Mouse (Mus musculus) layer of hippocampus, postnatal 36 days (tissue): ENCODE measurements at regions not wholly inside any gene's neighbourhood (a gene's known extent, or its start where the extent isn't known, plus 50 kb on each side); places are given as distances from the start of the nearest gene placed in this dataset.
A peak's percentile ranks its signal among the peaks of the same experiment; 100 is the strongest.

ENCODE experiments used
- DNase-seq, 2 experiments: peaks; one replicate each; pipeline ENCODE4 v3.0.0; 2022

- peak in 1 of 2 experiments; percentile 45 for DNase-seq
These were observed 133.8 kb upstream of the Med13l start for GRCm38 (mm10) chr5:118426673-118427072.

DNA sequence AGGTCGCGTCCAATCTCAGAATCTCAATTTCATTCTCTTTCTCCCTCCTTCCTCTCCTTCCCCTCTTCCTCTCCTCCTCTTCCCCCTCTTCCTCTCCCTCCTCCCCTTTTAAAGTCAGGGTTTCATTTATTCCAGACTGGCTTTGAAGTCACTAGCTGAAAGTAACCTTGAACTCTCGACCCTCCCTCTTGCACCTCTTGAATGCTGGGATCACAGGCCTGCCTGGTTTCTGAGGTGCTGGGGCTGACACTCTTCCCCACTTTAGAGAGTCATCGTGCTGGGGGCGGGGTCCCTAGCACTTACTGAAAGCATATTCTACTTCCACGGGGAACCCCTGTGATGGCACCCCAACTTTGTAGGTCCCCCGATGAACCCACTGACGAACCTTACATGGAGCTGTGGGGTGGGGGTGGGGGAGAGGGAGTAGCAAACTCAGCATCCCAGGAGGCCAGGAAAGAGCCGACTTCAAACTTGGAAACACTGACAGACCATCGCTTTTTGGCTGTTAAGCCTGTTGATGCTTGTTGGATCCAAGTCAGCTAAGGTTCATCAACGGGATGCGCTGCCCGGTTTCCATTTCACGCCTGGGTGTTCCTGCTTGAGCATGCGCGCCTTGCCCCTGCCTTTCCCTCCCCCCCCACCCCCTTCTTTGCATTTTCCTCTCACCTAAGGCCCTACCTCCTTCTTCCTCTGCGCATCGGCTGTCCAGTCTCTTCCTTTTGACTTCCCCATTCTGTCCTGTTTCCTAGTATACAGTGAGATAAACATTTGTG, 132.0 kb upstream of the Med13l start:
- DNase-seq: no peak

GRCm38 (mm10) chr5:118433599-118433998, 126.9 kb upstream of the Med13l start:
- DNase-seq: no peak

DNA sequence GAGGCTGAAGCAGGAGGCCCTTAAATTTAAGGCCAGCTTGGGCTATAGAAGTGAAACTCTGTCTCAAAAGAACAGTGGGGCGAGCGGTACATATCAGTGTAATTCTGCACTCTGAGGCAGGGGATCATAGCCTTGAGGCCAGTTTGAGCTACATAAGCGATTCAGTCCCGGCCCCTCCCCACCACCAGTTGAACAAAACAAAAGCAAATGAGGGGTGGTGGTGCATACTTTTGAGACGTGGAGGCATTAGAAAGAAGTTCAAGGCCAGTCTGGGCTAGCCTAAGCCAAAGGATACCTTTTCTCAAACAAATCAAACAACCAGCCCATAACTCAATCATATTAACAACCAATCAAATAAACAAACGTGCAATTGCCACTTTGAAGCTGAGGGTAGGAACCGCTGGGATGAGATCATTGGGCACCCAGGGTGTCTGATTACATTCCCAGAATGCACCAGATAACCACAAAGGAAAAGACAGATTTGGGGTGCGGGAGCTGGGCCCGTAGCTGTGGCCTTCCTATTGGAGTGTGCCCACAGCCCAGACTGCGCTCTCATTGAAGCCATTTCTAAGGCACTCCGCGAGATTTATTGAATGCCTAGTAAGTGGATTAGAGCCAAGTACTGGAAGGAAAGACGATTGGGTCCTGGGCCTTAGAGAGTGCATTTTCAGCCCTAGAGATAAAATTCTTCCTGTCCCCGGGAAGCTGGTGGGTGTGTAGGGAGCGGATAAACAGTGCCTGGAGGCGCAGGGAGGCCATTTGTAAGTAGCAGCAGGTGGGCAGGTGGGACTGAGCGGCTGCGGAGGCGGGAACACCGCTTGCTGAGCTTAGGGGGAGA, 125.5 kb upstream of the Med13l start:
- DNase-seq: no peak

- no peak for DNase-seq
These were observed 124.9 kb upstream of the Med13l start for GRCm38 (mm10) chr5:118435556-118435950.

GRCm38 (mm10) chr5:118436035-118436434, 124.4 kb upstream of the Med13l start:
- no peak for DNase-seq

DNA sequence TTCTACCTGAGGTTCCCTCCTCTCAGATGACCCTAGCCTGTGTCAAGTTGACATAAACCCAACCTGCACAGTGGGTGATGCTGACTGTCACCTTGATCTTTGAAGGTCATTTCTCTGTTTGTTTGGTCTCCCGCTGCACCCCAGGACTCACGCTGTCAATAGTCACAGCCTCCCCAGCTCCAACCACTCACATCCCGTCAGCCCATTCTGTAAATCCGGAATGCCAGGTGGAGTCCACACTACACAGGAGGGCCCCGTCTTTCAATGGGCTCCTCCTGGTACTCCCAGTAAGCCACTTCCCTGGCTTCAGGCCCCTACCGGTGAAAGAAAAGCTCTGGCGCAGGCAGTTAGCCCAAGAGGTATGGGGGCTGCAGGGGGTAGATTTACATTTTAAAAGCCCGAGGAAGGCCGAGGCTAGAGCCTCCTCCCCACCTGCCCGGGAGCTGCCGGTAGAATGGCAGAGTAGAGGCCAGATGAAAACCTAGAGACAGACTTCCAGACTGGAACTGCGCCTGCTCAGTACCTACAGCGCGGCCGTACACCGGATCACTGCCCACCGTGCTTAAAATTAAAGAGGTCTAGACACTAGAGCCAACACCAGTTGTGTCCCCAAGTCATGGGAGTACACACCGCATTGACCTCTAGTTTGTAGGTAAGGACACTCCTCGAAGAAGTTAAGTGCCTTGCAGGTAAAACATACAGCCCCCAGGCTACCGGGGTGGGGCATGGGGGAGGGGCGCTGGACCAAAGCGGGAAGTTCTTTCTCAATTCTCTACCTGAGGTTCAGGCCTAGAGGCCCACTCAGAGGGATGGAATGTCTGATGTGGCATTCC, 123.8 kb upstream of the Med13l start:
- DNase-seq: no peak

DNA sequence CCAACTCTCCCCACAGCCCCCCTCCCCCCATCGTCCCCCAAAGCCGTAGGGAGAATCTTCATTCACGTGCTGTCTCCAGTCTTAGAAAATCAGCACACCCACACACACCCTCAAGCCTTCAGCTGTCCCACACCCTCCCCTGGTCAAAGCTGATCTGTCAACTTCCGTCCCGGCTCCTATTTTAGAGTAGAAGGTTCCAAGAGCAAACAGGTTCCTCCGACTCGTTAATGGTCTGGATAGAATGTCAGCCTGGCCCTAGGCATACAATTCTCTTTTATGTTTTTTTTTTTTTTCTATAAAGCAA, 123.2 kb upstream of the Med13l start:
- DNase-seq: no peak

- no peak for DNase-seq
These were observed 122.5 kb upstream of the Med13l start for GRCm38 (mm10) chr5:118438016-118438415.

DNA sequence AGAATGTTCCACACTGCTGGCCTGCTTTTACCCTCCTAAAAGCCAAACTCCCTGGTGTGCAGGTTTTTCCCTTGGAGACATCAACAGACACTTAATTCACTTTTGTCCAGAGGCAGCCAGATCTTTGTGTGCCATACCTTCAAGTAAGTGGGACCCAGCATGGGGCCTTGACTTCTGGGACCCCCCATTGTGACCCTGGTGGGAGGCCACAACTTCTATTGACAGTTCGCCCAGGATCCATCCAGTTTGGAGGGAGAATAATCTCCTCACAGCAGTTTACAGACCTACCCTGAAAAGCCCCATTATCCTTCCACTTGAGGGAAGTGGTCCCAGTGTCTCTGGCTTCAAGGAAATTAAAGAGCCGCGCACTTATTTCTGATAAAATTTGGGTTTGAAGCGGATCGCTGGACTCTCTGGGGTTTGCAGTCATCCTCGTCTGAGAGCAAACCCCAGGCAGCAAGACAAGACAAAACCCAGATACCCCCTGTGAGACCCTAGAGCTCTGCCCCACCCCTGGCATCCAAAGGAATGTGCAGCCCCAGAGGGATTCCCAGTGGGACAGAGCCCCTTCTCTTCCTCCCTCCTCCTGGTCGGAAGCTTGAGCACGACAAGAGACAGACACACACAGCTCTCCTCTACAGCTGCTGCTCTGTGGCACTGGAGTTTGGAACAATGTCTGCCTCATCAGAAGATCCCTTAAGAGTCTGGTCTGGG, 115.8 kb upstream of the Med13l start:
- DNase-seq: no peak

DNA sequence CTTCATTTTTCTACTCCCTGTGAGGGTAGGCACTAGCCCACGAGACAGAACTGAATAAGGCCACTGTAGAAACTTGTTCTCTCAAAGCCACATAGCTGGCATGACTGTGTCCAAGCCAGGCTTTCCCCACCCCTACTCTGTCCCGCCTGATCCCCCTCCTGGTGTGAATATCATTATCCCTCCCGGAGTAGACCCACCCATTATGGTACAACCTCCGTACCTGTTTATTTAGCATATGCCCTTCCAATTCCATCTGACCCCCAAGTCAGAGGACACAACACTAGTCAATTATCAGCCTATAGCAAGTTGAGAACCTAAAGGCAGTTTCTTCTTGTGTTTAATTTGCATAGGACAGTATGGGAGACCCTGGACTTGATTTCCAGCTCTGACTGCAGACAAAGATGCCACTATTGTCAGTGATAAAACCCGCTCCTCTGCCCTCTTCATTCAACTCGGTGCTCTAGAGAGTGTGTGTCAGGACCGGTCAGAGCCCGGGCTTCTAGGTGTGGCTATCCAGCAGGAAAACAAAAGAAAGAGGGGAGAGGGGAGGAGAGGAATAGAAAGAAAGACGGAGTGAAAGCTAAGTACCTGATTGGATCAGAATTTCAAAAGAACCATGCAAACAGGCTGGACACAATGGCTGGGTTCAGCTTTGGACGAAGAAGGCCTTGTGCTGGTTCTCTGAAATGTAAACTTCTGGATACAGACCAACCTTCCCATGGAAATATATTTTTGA, 115.1 kb upstream of the Med13l start:
- no peak for DNase-seq

GRCm38 (mm10) chr5:118445988-118446280, 114.5 kb upstream of the Med13l start:
- no peak for DNase-seq

GRCm38 (mm10) chr5:118446878-118447277, 113.6 kb upstream of the Med13l start:
- no peak for DNase-seq

- DNase-seq: no peak
These were observed 113.1 kb upstream of the Med13l start for GRCm38 (mm10) chr5:118447366-118447765.

GRCm38 (mm10) chr5:118448884-118449515, 111.5 kb upstream of the Med13l start:
- no peak for DNase-seq

- DNase-seq: no peak
These were observed 110.6 kb upstream of the Med13l start for GRCm38 (mm10) chr5:118449893-118450292.

GRCm38 (mm10) chr5:118452052-118452451, 108.4 kb upstream of the Med13l start:
- no peak for DNase-seq

- DNase-seq: no peak
These were observed 106.4 kb upstream of the Med13l start for GRCm38 (mm10) chr5:118454096-118454495.

DNA sequence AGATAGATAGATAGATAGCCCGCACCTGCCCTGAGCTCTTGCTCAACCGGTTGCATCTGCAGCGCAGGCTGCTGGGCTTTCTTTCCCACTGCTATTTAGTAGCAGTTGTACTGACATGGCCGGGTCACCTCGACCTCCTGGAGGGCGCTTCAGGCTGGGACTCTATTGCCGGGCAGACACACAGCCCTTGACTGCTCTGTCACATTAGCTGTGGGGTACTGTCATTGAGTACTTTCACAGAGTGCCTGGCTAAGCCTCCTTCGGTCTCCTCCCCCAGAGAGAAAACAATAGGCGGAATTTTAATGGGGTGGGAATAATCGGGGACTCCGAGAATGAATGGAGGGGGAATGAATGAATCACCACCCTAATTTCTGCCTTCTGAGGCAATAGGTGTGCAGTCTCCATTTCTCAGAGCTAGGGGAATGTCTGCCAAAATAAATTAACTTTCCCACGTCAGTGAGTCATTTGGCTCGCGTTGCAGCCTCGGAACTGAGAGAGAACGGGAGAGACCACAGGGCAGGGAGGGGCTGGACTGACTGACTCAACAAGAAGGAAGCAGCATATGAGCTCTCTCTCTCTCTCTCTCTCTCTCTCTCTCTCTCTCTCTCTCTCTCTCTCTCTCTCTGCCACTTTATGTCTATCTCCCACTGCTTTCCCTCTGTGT, 101.6 kb upstream of the Med13l start:
- DNase-seq: peak; percentile 36 to 58

- no peak for DNase-seq
These were observed 101.1 kb upstream of the Med13l start for GRCm38 (mm10) chr5:118459391-118459792.

DNA sequence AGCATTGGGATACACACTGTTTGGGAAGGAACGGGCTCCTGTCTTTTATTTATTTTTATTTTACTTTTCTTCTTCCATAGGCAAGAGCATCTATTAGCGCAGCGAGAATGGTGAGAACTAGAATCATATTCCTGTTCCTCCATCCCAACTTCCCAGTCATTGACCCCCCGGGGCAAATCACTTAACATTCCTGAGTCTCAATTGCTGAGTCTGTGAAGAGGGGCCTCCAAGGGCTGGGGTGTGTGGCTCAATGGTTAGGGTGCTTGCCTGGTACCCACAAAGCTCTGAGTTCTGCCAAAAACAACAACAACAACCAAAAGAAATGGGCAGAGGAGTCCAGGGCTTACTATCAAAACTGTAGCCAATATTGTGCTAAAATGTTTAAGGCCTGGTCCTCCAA, 98.5 kb upstream of the Med13l start:
- no peak for DNase-seq
